Mouse (Mus musculus) C2C12 (cell line): ENCODE measurements at regions not wholly inside any gene's neighbourhood (a gene's known extent, or its start where the extent isn't known, plus 50 kb on each side); places are given as distances from the start of the nearest gene placed in this dataset.

Experiments
- CTCF ChIP-seq: IDR thresholded peaks from one replicate; pipeline ENCODE4 v1.5.1; 2011; ENCODE audit not compliant: control insufficient read depth, insufficient read depth, insufficient read length
- MAX ChIP-seq: IDR thresholded peaks from one replicate; pipeline ENCODE4 v1.6.1; 2011; ENCODE audit warnings: mild to moderate bottlenecking, control low read depth
- MYOD1 ChIP-seq: IDR thresholded peaks from one replicate; pipeline ENCODE4 v1.6.1; 2011; ENCODE audit warnings: low read depth; ENCODE audit not compliant: control insufficient read depth, insufficient read length
- MYOG ChIP-seq: IDR thresholded peaks from one replicate; pipeline ENCODE4 v1.6.1; 2011; ENCODE audit not compliant: control insufficient read depth, insufficient read length; ENCODE audit errors: extremely low read depth
- USF1 ChIP-seq: IDR thresholded peaks from one replicate; pipeline ENCODE4 v1.6.1; 2011; ENCODE audit warnings: low read depth, mild to moderate bottlenecking, control low read depth, moderate library complexity

DNA sequence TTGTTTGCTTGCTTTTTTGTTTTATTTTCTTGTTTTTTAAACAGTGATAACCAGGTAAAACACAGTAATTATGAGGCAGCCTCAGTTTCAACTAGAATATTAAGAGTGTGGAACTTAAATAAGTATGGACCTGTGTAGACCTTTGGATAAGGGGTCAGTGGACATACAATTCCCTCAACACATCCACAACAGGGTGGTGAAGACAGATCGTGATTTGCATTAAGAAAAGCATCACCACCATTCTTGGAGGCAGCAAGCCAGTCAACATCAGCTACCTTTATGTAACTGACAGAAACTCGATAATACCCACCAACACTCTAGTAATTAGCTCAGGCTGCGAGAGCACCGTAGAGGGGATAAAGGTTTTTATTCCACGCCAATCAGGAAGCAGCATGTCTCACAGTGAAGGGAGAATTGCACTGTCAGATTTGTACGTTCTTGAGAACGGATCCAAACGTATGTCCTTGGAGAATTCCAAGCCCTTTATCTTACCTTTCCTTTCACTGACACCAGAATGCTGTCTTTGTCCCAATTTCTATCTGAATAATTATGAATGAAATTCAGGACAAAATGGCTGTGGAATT, 398.5 kb downstream of the Isl1 start:
- no peak for TF ChIP-seq MYOD1
- no peak for TF ChIP-seq CTCF
- TF ChIP-seq MYOG = no peak
- TF ChIP-seq USF1 = no peak
- no peak for TF ChIP-seq MAX
